Mouse (Mus musculus) liver, adult 2 months (tissue): ENCODE data around the gene Sema6d.

ENCODE experiments used
- CTCF ChIP-seq: fragments of 200-500 bp; IDR thresholded peaks from 2 replicates; pipeline ENCODE4 v1.5.1; 2011; ENCODE audit warnings: low read depth, low read length, control low read depth
- POLR2A ChIP-seq: fragments of 200-500 bp; IDR thresholded peaks from 2 replicates; pipeline ENCODE4 v1.6.1; 2011; ENCODE audit warnings: low read length, control low read depth; ENCODE audit not compliant: insufficient read depth; ENCODE audit errors: extremely low read depth

GRCm38 (mm10) chr2:124558021-124558420 is 468.3 kb downstream of the Sema6d start:
- TF ChIP-seq POLR2A: no peak
- TF ChIP-seq CTCF: no peak
